Mouse (Mus musculus) G1E (cell line): ENCODE measurements around the gene Meis2. TPM values are rescaled to one million over a fixed set of nuclear protein-coding genes. Genes with fewer than 3 reads are reported as not detected.

Experiments used
- ATAC-seq: 2 replicates; pipeline ENCODE4 v1.8.0; 2016; ENCODE audit warnings: mild to moderate bottlenecking; ENCODE audit not compliant: insufficient number of reproducible peaks, poor library complexity, low FRiP score, severe bottlenecking; ENCODE audit errors: extremely low read depth
- DNase-seq: peaks from one replicate; pipeline ENCODE4 v3.0.0; 2012; ENCODE audit warnings: low spot score
- H3K27me3 ChIP-seq: 2 replicates; pipeline ENCODE4 v1.6.1; 2012; ENCODE audit warnings: mild to moderate bottlenecking, low read length, inconsistent platforms; ENCODE audit not compliant: insufficient read depth
- H3K36me3 ChIP-seq: replicated peaks from 2 replicates; pipeline ENCODE3; 2012; ENCODE audit warnings: mild to moderate bottlenecking, inconsistent platforms
- H3K4me1 ChIP-seq: 2 replicates; pipeline ENCODE4 v1.6.1; 2012; ENCODE audit warnings: low read depth, low read length, inconsistent platforms, mixed read lengths; ENCODE audit not compliant: insufficient read depth
- H3K4me3 ChIP-seq: 2 replicates; pipeline ENCODE4 v1.5.1; 2012; ENCODE audit warnings: low read depth, mild to moderate bottlenecking, inconsistent platforms, low read length, moderate library complexity, mixed read lengths
- H3K9me3 ChIP-seq: replicated peaks from 2 replicates; pipeline ENCODE4 v1.6.1; 2012; ENCODE audit warnings: inconsistent platforms
- CTCF ChIP-seq: IDR thresholded peaks from 2 replicates; pipeline ENCODE4 v1.5.1; 2012; ENCODE audit warnings: low read depth, low read length, inconsistent platforms, mixed read lengths
- GATA1 ChIP-seq: IDR thresholded peaks from 2 replicates; pipeline ENCODE4 v1.6.1; 2012; ENCODE audit warnings: borderline replicate concordance, low read length, inconsistent platforms, mixed read lengths
- GATA2 ChIP-seq: IDR thresholded peaks from 2 replicates; pipeline ENCODE4 v1.6.1; 2012; ENCODE audit warnings: low read depth, low read length, inconsistent platforms, borderline replicate concordance
- POLR2AphosphoS5 ChIP-seq: IDR thresholded peaks from 2 replicates; pipeline ENCODE4 v1.6.1; 2012; ENCODE audit warnings: low read depth, low read length, inconsistent platforms; ENCODE audit not compliant: insufficient replicate concordance
- TAL1 ChIP-seq: conservative IDR thresholded peaks from 2 replicates; pipeline ENCODE4 v1.6.1; 2012; ENCODE audit warnings: low read depth, low read length, inconsistent platforms, mixed read lengths
- polyA plus RNA-seq: library from polyadenylated mRNA; stranded (reverse); fragments of >175 nt; gene quantifications from 2 replicates; pipeline ENCODE4 v1.2.3, GENCODE M21; 2012
- total RNA-seq, 2 experiments: library from RNA; stranded (forward) in 1 of 2; stranded (reverse) in 1 of 2; fragments of 200-1000 nt in 1 of 2; fragments of >200 nt in 1 of 2; fragmentation: Nextera tagmentation in 1 of 2; gene quantifications; 2 replicates each; pipeline ENCODE4 v1.2.3; 2014 to 2017

Gene Meis2
- total and polyA plus RNA-seq, 3 experiments = 0.27 to 4.3 (median 3.2) TPM

GRCm38 (mm10) chr2:115937896-115938295, 127.7 kb downstream of the Meis2 start:
- H3K27me3 ChIP-seq = no peaks in the 10 kb centered on the region
- peaks cover 16% of the 10 kb centered on the region for H3K9me3 ChIP-seq
- H3K36me3 ChIP-seq = no peaks in the 10 kb centered on the region
- H3K4me1 ChIP-seq = no peaks in the 10 kb centered on the region
- TF ChIP-seq CTCF = no peak
- TF ChIP-seq POLR2AphosphoS5 = no peak
- no peak for TF ChIP-seq TAL1
- no peak for TF ChIP-seq GATA2
- TF ChIP-seq GATA1 = no peak
- ATAC-seq (no peak), DNase-seq (no peak)
- no peak overlapping the region for H3K4me3 ChIP-seq

- no peak for DNase-seq
- TF ChIP-seq POLR2AphosphoS5 (no peak), GATA1 (no peak), CTCF (no peak), TAL1 (no peak), GATA2 (no peak)
- ATAC-seq = no peak
- Histone ChIP-seq H3K4me1 (no peaks in the 10 kb centered on the region), H3K9me3 (peaks cover 16% of the 10 kb centered on the region), H3K36me3 (no peaks in the 10 kb centered on the region), H3K27me3 (no peaks in the 10 kb centered on the region), H3K4me3 (no peak overlapping the region)
These were observed 128.9 kb downstream of the Meis2 start for GRCm38 (mm10) chr2:115936786-115937185.

GRCm38 (mm10) chr2:115934299-115934698, 131.3 kb downstream of the Meis2 start:
- peaks cover 9% of the 10 kb centered on the region for H3K9me3 ChIP-seq
- no peak for TF ChIP-seq POLR2AphosphoS5
- no peak for TF ChIP-seq GATA1
- no peak for TF ChIP-seq TAL1
- TF ChIP-seq GATA2 = no peak
- TF ChIP-seq CTCF = no peak
- H3K27me3 ChIP-seq = no peaks in the 10 kb centered on the region
- H3K4me1 ChIP-seq = no peaks in the 10 kb centered on the region
- DNase-seq = no peak
- H3K36me3 ChIP-seq = no peaks in the 10 kb centered on the region
- ATAC-seq = no peak
- H3K4me3 ChIP-seq = no peak overlapping the region

- no peaks in the 10 kb centered on the region for H3K4me1 ChIP-seq
- no peak overlapping the region for H3K4me3 ChIP-seq
- H3K36me3 ChIP-seq = no peaks in the 10 kb centered on the region
- H3K27me3 ChIP-seq = no peaks in the 10 kb centered on the region
- H3K9me3 ChIP-seq = peaks cover 5% of the 10 kb centered on the region; the same call in 1 of the 2 replicates
- no peak for TF ChIP-seq CTCF
- TF ChIP-seq TAL1 = no peak
- TF ChIP-seq POLR2AphosphoS5 = no peak
- no peak for TF ChIP-seq GATA1
- TF ChIP-seq GATA2 = no peak
- DNase-seq (no peak), ATAC-seq (no peak)
These were observed 132.4 kb downstream of the Meis2 start for GRCm38 (mm10) chr2:115933259-115933658.

- DNase-seq (no peak), ATAC-seq (no peak)
- H3K4me3 ChIP-seq = no peak overlapping the region
- H3K27me3 ChIP-seq = no peaks in the 10 kb centered on the region
- H3K4me1 ChIP-seq = no peaks in the 10 kb centered on the region
- no peaks in the 10 kb centered on the region for H3K36me3 ChIP-seq
- peaks cover 6% of the 10 kb centered on the region for H3K9me3 ChIP-seq
- TF ChIP-seq TAL1 (no peak), POLR2AphosphoS5 (no peak), CTCF (no peak), GATA2 (no peak), GATA1 (no peak)
These were observed 139.9 kb downstream of the Meis2 start for GRCm38 (mm10) chr2:115925744-115926143.

- ATAC-seq (no peak), DNase-seq (no peak)
- TF ChIP-seq GATA2 (no peak), TAL1 (no peak), GATA1 (no peak), CTCF (no peak), POLR2AphosphoS5 (no peak)
- Histone ChIP-seq H3K27me3 (no peaks in the 10 kb centered on the region), H3K36me3 (no peaks in the 10 kb centered on the region), H3K9me3 (peaks cover 6% of the 10 kb centered on the region), H3K4me3 (no peak overlapping the region), H3K4me1 (no peaks in the 10 kb centered on the region)
These were observed 141.2 kb downstream of the Meis2 start for GRCm38 (mm10) chr2:115924472-115924871.

- Histone ChIP-seq H3K4me3 (no peak overlapping the region), H3K36me3 (no peaks in the 10 kb centered on the region), H3K4me1 (no peaks in the 10 kb centered on the region), H3K9me3 (peaks cover 6% of the 10 kb centered on the region), H3K27me3 (no peaks in the 10 kb centered on the region)
- no peak for DNase-seq
- ATAC-seq = no peak
- TF ChIP-seq GATA1 (no peak), GATA2 (no peak), CTCF (no peak), TAL1 (no peak), POLR2AphosphoS5 (no peak)
These were observed 142.4 kb downstream of the Meis2 start for GRCm38 (mm10) chr2:115923247-115923646.
